Mouse (Mus musculus) activated CD4-positive, CD25-positive, alpha-beta regulatory T cell (primary cell): ENCODE results near the gene Tatdn2. TPM values are rescaled to one million over a fixed set of nuclear protein-coding genes. Genes with fewer than 3 reads are reported as not detected.

Experiments
- polyA plus RNA-seq, 2 experiments: library from polyadenylated mRNA; unstranded; fragments of 100-300 nt; shearing (Covaris generic); gene quantifications; one replicate each; pipeline ENCODE4 v1.2.1; 2017

Tatdn2 gene
- polyA plus RNA-seq: 10 to 100 TPM in 1 of 2 experiments, 1 to 10 TPM in 1; 9.4 to 11.4 TPM

DNA sequence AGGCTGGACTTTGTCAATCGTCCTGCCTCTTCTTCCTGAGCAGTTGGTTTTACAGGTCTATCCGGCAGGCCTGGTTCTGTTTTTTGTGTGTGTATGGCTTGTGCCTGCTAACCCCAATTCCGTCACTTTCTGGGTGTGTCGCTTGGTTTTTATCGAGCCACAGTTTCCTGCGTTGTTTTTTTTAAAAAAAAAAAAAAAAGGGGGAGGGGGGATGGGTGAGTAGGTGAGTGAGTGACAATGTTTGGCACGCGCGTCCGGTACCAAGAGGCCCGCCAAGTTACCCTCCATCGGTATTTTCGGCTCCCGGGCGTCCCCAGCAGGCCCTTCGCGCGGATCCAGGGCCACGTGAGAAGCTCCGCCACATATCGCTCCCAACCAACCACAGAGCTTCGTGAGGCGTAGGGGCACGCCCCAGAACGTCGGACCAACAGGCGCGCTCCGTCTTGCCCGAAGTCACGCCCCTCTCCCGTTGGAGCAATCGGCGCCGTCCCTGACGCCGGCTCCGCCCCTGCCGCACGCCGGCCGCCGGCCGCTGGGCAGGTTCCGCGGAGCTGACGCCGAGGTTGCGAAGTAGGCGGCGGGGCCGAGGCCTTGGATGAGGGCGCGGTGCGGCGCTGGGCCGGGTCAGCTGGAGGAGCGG lies at the start of gene Tatdn2:
Gene Tatdn2 (plus strand): TSS at position 469 of the 640 bp plus-strand sequence.

DNA sequence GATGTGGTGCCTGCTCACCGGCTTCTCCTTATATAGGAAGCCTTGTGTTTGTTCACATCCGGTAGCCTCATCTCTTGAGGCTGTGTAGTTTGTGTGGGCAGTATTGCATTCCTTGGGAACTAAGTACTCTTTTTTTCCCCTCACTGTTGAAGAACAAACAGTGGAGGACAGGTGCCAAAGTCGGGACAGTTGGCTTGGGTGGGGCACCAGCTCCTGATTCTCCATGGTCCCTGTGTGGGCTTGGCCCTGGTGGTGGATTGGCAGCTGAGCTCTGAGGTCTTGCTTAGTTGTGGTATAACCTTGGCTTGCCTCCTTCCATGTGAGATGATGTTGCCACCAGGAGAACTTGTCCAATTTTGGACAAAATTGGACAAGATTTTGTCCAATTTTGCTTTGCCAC lies 23.0 kb downstream of the Tatdn2 start, which contains the start of gene Ghrl:
Gene Ghrl (minus strand): TSS at position 3 of the 400 bp plus-strand sequence.

DNA sequence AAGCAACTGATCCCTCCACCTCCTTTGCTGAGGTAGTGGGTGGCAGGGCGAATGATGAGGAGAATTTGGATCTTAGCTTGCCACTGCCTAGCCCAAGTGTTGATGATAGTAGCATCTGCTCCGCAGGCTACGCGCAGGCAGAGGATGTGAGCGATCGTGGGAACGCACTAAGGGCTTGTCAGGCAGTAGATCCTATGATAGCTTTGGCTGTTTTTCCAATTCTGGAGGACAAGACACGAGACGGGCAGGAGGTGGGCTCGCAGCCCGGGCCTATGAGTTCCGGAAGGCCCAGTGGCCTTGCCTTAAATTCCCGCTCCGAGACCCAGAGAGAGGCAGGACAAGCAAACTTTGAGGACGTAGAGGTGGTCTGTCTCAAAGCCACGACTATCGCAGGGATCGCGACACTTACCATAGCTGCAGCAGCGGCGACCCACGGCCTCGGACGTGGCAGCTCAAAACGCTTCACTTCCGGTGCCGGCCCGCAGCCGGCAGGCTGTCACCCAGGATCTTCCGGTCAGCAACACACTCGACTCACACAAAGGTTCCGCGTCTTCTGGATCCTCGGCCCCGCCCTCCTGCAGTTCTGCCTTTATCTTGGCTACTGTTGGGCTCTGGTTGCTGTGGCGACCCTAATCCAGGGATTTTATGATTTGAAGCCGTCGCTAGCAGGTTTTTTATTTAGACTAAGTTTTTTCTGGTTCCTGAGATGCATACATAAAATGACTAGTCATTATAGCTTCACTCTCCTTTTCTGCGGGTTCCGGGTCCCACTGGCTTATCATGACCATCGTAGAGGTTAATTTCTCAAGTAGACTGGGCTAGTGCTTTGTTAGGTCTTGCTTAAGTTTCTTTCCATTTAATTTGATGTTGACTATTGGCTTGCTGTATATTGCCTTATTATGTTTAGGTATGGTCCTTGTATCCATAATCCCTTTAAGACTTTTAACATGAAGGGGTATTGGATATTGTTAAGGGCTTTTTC lies 43.7 kb downstream of the Tatdn2 start, which contains the start of gene Sec13:
Gene Sec13 (minus strand): TSS at position 508 of the 982 bp plus-strand sequence.

Other genes starting within 250 kb of the Tatdn2 start
- gene Il17re, start 238.6 kb upstream of the Tatdn2 start, polyA plus RNA-seq: under 1 TPM; 0.21 to 0.69 TPM
- gene Il17rc, start 225.6 kb upstream of the Tatdn2 start, polyA plus RNA-seq: under 1 TPM; 0.36 to 0.42 TPM
- gene Creld1, start 213.8 kb upstream of the Tatdn2 start, polyA plus RNA-seq: 1 to 10 TPM; 5.9 to 8.9 TPM
- under 1 TPM; 0.31 to 0.48 TPM for gene Prrt3, start 195.1 kb upstream of the Tatdn2 start, polyA plus RNA-seq
- gene Emc3, start 165.4 kb upstream of the Tatdn2 start, polyA plus RNA-seq: 10 to 100 TPM; 92.2 to 98.0 TPM
- 1 to 10 TPM; 4.3 to 4.5 TPM for gene Fancd2, start 165.4 kb upstream of the Tatdn2 start, polyA plus RNA-seq
- gene Fancd2os, start 96.3 kb upstream of the Tatdn2 start, polyA plus RNA-seq: not detected
- gene Brk1, start 92.3 kb upstream of the Tatdn2 start, polyA plus RNA-seq: 100 to 1,000 TPM; 245 to 260 TPM
- gene Vhl, start 73.1 kb upstream of the Tatdn2 start, polyA plus RNA-seq: 10 to 100 TPM; 28.5 to 32.0 TPM
- 10 to 100 TPM; 27.6 to 42.3 TPM for gene Irak2, start 58.6 kb upstream of the Tatdn2 start, polyA plus RNA-seq
- 1 to 10 TPM in 1 of 2 experiments, not detected in 1; 1.3 TPM for gene Ghrl, start 22.8 kb downstream of the Tatdn2 start, polyA plus RNA-seq
- gene Sec13, start 43.7 kb downstream of the Tatdn2 start, polyA plus RNA-seq: 100 to 1,000 TPM; 167 to 195 TPM